Mouse (Mus musculus): ENCODE data around the gene Ascc1. TPM values are rescaled to one million over a fixed set of nuclear protein-coding genes. Genes with fewer than 3 reads are reported as not detected.
"Not testable (repeated sequence)": the region's sequence is repeated elsewhere in the genome, so short reads cannot be mapped to it uniquely, and the experiment has no call there.

Gene Ascc1
- polyA plus RNA-seq, 1 experiment from 2014 or later = 42.4 TPM

- no peaks in the 10 kb centered on the region for H3K27me3 ChIP-seq (replicated peaks)
- H3K9ac ChIP-seq = no peak overlapping the region
- H3K4me1 ChIP-seq = no peaks in the 10 kb centered on the region
- H3K27ac ChIP-seq = no peak overlapping the region
- H3K4me2 ChIP-seq = no peak overlapping the region
- WGBS = 85% methylated on average over 9 of the region's 9 CpGs
- H3K4me3 ChIP-seq (replicated peaks) = no peak overlapping the region
- no peaks in the 10 kb centered on the region for H3K36me3 ChIP-seq
- no peak for ATAC-seq (ENCODE audit: insufficient read depth, low FRiP score, low read depth)
- no peaks in the 10 kb centered on the region for H3K9me3 ChIP-seq
These were observed 125.7 kb downstream of the Ascc1 start for GRCm38 (mm10) chr10:60128287-60128686.

DNA sequence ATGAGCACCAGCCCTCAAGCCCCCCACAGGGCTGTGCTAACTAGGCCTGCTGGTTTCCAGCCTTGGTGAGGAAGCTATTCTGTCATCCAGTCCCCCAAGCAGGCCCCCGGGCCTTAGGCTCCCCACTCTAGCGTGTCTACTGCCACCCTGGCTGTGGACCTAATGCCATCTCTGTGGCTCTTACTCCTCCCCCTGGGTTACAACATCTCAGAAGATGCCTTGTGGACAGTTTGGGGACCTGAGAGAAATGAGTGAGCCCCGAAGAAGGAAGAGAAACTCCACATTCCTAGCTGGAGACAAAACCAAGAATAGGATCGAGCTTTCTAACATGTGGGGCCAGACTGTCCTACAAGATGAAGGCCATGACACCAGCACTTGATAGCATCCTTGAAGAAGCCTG lies 127.9 kb downstream of the Ascc1 start:
- H3K4me3 ChIP-seq (replicated peaks) = no peak overlapping the region
- no peak overlapping the region for H3K4me2 ChIP-seq
- no peak overlapping the region for H3K9ac ChIP-seq
- no peaks in the 10 kb centered on the region for H3K36me3 ChIP-seq
- WGBS = 73% methylated on average over 4 of the region's 4 CpGs
- no peak for ATAC-seq (ENCODE audit: insufficient read depth, low FRiP score, low read depth)
- H3K9me3 ChIP-seq = no peaks in the 10 kb centered on the region
- no peaks in the 10 kb centered on the region for H3K27me3 ChIP-seq (replicated peaks)
- H3K4me1 ChIP-seq = peaks cover 7% of the 10 kb centered on the region; the same call in 1 of the 2 replicates
- H3K27ac ChIP-seq = no peak overlapping the region

DNA sequence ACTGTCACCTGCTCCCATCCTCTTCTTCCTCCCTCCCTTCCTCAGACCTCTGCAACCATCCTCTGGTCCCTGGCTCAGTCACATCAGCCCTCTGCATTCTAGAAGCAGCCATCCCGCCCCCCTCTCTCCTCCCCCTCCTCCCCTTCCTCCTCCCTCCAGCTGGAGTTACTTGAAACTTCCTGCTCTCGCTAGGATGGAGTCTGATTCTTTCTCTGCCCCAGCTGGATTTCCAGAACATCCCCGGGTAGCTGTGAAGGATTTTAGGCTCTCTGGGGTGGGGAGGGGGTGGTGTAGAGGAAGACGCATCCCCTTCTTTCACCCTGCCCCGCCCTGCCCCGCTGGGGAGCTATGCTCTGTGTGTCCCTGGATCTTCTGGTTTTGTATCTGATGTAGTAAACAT lies 130.9 kb downstream of the Ascc1 start:
- Histone ChIP-seq H3K4me3 (replicated peaks) (no peak overlapping the region), H3K36me3 (no peaks in the 10 kb centered on the region), H3K27ac (no peak overlapping the region), H3K4me1 (peaks cover 7% of the 10 kb centered on the region), H3K27me3 (replicated peaks) (no peaks in the 10 kb centered on the region), H3K9me3 (no peaks in the 10 kb centered on the region), H3K4me2 (no peak overlapping the region), H3K9ac (no peak overlapping the region)
- 31% methylated on average over 6 of the region's 6 CpGs for WGBS
- no peak for ATAC-seq (ENCODE audit: insufficient read depth, low FRiP score, low read depth)

GRCm38 (mm10) chr10:60134201-60134600 lies 131.6 kb downstream of the Ascc1 start:
- no peak overlapping the region for H3K4me2 ChIP-seq
- H3K36me3 ChIP-seq = no peaks in the 10 kb centered on the region
- WGBS = 55% methylated on average over 9 of the region's 9 CpGs
- H3K27me3 ChIP-seq (replicated peaks) = no peaks in the 10 kb centered on the region
- H3K4me1 ChIP-seq = peaks cover 7% of the 10 kb centered on the region
- H3K9ac ChIP-seq = no peak overlapping the region
- H3K27ac ChIP-seq = no peak overlapping the region
- no peak for ATAC-seq (ENCODE audit: insufficient read depth, low FRiP score, low read depth)
- no peak overlapping the region for H3K4me3 ChIP-seq (replicated peaks)
- H3K9me3 ChIP-seq = no peaks in the 10 kb centered on the region

DNA sequence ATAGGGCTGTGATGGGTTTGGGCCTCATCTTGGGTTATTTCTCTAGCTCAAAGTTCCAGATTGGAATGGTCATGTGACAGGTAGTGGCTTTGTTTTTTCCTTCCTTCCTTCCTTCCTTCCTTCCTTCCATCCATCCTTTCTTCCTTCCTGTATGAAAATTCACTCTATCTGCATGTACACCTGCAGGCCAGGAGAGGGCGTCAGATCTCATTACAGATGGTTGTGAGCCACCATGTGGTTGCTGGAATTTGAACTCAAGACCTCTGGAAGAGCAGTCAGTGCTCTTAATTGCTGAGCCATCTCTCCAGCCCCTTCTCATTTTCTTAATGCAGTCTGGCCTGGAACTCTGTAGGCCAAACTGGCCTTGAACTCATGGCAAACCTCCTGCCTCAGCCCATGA lies 133.4 kb downstream of the Ascc1 start:
- not testable (repeated sequence) for H3K4me3 ChIP-seq (replicated peaks); H3K27me3 ChIP-seq (replicated peaks); H3K9ac ChIP-seq; H3K9me3 ChIP-seq; H3K4me1 ChIP-seq; H3K27ac ChIP-seq; ATAC-seq (ENCODE audit: insufficient read depth, low FRiP score, low read depth); H3K36me3 ChIP-seq; H3K4me2 ChIP-seq
- 65% methylated on average over 1 of the region's 1 CpGs for WGBS

DNA sequence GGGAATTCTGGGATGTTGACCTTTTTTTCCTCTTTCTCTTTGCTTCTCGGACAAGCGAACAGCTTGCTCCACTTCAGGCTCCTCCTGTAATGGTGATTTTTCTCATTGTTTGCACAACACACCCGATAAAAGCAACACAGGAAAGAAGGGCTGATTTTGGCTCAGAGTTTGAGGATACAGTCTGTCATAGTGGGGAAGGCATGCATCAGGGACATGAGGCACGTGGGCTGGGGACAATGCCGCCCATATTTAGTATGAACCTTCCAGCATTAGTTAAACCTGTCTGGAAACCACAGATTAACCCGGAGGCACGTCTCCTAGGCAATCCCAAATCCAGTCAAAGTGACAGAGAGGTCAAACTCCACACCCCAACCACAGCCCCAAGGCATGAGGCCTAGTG lies 134.3 kb downstream of the Ascc1 start:
- ATAC-seq (ENCODE audit: insufficient read depth, low FRiP score, low read depth) = no peak
- no peaks in the 10 kb centered on the region for H3K36me3 ChIP-seq
- H3K4me2 ChIP-seq = no peak overlapping the region
- H3K4me1 ChIP-seq = peaks cover 7% of the 10 kb centered on the region
- H3K27me3 ChIP-seq (replicated peaks) = no peaks in the 10 kb centered on the region
- H3K9ac ChIP-seq = no peak overlapping the region
- H3K9me3 ChIP-seq = no peaks in the 10 kb centered on the region
- H3K27ac ChIP-seq = no peak overlapping the region
- WGBS = 50% methylated on average over 7 of the region's 7 CpGs
- no peak overlapping the region for H3K4me3 ChIP-seq (replicated peaks)

DNA sequence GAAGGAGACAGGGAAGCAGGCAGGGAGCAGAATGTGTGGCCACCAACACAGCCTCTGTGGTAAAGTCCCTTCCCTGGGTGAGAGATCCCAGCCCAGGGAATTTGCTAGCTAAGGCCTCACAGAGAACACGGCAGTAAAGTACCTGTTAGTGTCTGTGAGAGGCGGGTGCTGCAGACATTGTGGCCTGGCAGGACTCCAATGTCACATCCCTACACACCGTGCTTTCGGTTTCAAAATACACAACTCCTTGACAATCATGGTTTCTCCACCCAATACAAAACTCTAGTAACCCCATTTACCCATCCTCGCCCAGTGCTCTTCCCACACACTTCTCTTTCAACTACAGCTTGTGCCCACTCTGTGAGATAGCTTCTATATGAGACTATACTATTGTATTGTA lies 136.1 kb downstream of the Ascc1 start:
- H3K9me3 ChIP-seq = no peaks in the 10 kb centered on the region
- H3K4me1 ChIP-seq = peaks cover 7% of the 10 kb centered on the region
- H3K9ac ChIP-seq = no peak overlapping the region
- ATAC-seq (ENCODE audit: insufficient read depth, low FRiP score, low read depth) = no peak
- no peaks in the 10 kb centered on the region for H3K27me3 ChIP-seq (replicated peaks)
- no peak overlapping the region for H3K4me3 ChIP-seq (replicated peaks)
- H3K4me2 ChIP-seq = no peak overlapping the region
- WGBS = 79% methylated on average over 5 of the region's 5 CpGs
- no peaks in the 10 kb centered on the region for H3K36me3 ChIP-seq
- H3K27ac ChIP-seq = no peak overlapping the region

DNA sequence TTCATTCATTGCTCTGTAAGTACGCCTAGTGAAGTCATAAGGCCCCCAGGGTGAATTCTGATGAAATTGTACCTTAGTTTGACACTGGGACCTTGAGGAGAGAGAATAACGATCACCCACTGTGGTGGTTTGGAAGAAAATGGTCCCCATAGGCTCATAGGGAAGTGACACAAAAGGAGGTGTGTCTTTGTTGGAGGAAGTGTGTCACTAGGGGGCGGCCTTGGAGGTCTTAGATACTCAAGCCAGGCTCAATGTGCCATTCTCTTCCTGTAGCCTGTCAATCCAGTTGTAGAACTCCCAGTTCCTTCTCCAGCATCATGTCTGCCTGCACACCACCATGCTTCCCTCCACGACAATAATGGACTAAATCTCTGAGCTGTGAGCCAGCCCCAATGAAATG lies 138.1 kb downstream of the Ascc1 start:
- Histone ChIP-seq H3K27me3 (replicated peaks) (no peaks in the 10 kb centered on the region), H3K4me3 (replicated peaks) (no peak overlapping the region), H3K27ac (no peak overlapping the region), H3K9ac (no peak overlapping the region), H3K4me2 (no peak overlapping the region), H3K36me3 (no peaks in the 10 kb centered on the region), H3K4me1 (no peaks in the 10 kb centered on the region; the same call in 1 of the 2 replicates), H3K9me3 (no peaks in the 10 kb centered on the region)
- ATAC-seq (ENCODE audit: insufficient read depth, low FRiP score, low read depth) = no peak
- WGBS = 90% methylated on average over 4 of the region's 4 CpGs

DNA sequence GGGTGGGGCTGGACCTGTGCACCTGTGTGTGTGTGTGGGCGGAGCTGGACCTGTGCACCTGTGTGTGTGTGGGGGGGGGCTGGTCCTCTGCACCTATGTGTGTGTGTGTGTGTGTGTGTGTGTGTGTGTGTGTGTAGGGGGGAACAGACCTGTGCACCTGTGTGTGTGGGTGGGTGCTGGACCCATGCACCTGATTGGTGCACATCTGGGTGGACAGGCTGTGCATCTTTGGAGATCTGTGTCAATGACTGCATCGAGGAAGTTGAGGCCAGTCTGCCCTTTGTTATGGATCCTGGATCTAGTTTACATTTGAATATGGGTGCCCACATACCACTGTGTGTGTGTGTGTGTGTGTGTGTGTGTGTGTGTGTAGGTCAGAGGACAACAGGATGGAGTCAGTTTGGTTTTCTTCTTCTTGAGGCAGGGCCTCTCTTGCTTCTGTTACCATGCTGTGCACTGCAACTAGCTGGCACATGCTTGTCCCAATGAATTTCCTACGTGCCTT lies 139.1 kb downstream of the Ascc1 start:
- H3K27me3 ChIP-seq (replicated peaks) = no peaks in the 10 kb centered on the region
- H3K9ac ChIP-seq = no peak overlapping the region
- no peak overlapping the region for H3K4me2 ChIP-seq
- H3K9me3 ChIP-seq = no peaks in the 10 kb centered on the region
- H3K36me3 ChIP-seq = no peaks in the 10 kb centered on the region
- H3K27ac ChIP-seq = no peak overlapping the region
- ATAC-seq (ENCODE audit: insufficient read depth, low FRiP score, low read depth) = no peak
- no peaks in the 10 kb centered on the region; the same call in 1 of the 2 replicates for H3K4me1 ChIP-seq
- 86% methylated on average over 3 of the region's 3 CpGs for WGBS
- H3K4me3 ChIP-seq (replicated peaks) = no peak overlapping the region

DNA sequence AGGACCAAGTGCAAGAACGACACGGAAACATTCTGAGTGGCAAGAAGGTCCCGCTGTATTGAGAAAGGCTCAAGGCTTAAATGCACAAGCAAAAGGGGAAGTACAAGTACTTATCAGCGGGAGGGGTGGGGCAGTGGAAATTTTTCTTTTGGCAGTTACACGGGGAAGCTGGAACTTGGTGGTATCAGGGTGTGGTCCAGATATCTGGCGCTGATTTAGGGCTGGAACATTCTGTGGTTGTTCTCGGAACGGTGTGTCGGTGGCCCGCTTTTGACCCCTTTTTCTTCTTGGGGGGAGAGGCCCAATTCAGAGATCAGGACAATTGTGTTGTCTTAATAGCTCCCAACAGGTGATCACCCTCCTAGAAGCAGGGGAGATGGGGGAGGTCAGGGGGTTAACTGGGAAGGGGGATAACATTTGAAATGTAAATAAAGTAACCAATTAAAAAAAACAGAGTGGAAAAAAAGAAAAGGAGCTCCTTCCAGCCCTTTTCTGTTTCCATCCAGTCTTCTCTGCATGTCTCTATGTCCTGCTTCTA lies 145.0 kb downstream of the Ascc1 start:
- not testable (repeated sequence) for H3K27ac ChIP-seq; H3K4me1 ChIP-seq; H3K9ac ChIP-seq; ATAC-seq (ENCODE audit: insufficient read depth, low FRiP score, low read depth); H3K36me3 ChIP-seq; H3K9me3 ChIP-seq; H3K27me3 ChIP-seq (replicated peaks); H3K4me2 ChIP-seq; H3K4me3 ChIP-seq (replicated peaks)
- 54% methylated on average over 10 of the region's 10 CpGs for WGBS

- peak; percentile 61; the same call in 1 of the 2 replicates for ATAC-seq (ENCODE audit: insufficient read depth, low FRiP score, low read depth)
- no peak overlapping the region for H3K27ac ChIP-seq
- H3K9me3 ChIP-seq = no peaks in the 10 kb centered on the region
- H3K9ac ChIP-seq = no peak overlapping the region
- no peaks in the 10 kb centered on the region for H3K36me3 ChIP-seq
- H3K4me1 ChIP-seq = no peaks in the 10 kb centered on the region
- no peak overlapping the region for H3K4me3 ChIP-seq (replicated peaks)
- H3K27me3 ChIP-seq (replicated peaks) = no peaks in the 10 kb centered on the region
- no peak overlapping the region for H3K4me2 ChIP-seq
- WGBS = 4% methylated on average over 5 of the region's 5 CpGs
These were observed 145.5 kb downstream of the Ascc1 start for GRCm38 (mm10) chr10:60148087-60148486.

Measured in stomach, embryonic 15.5 days (tissue).